Mouse (Mus musculus): ENCODE results near the gene Apoa5. TPM values are rescaled to one million over a fixed set of nuclear protein-coding genes. Genes with fewer than 3 reads are reported as not detected.

Apoa5 gene
- polyA plus RNA-seq, 1 experiment from 2014 or later = not detected

- no peak overlapping the region for H3K9ac ChIP-seq
- peaks cover 51% of the 10 kb centered on the region for H3K27me3 ChIP-seq (replicated peaks)
- no peaks in the 10 kb centered on the region for H3K9me3 ChIP-seq
- ATAC-seq (ENCODE audit: extremely low read depth, insufficient number of reproducible peaks, low FRiP score, low TSS enrichment) = no peak
- no peak overlapping the region for H3K4me3 ChIP-seq
- H3K36me3 ChIP-seq = no peaks in the 10 kb centered on the region
- no peak overlapping the region for H3K4me2 ChIP-seq
- 83% methylated on average over 5 of the region's 5 CpGs for WGBS
- peaks cover 8% of the 10 kb centered on the region for H3K4me1 ChIP-seq
- no peak overlapping the region for H3K27ac ChIP-seq (replicated peaks)
Observed at GRCm38 (mm10) chr9:46269125-46269524, 692 bp downstream of the Apoa5 start.

GRCm38 (mm10) chr9:46270782-46271181, 2.3 kb downstream of the Apoa5 start:
- no peak overlapping the region for H3K4me2 ChIP-seq
- no peak overlapping the region for H3K9ac ChIP-seq
- WGBS = 86% methylated on average over 4 of the region's 4 CpGs
- H3K27me3 ChIP-seq (replicated peaks) = peaks cover 51% of the 10 kb centered on the region
- peaks cover 14% of the 10 kb centered on the region for H3K4me1 ChIP-seq
- ATAC-seq (ENCODE audit: extremely low read depth, insufficient number of reproducible peaks, low FRiP score, low TSS enrichment) = no peak
- peaks cover 16% of the 10 kb centered on the region for H3K36me3 ChIP-seq
- no peaks in the 10 kb centered on the region for H3K9me3 ChIP-seq
- H3K4me3 ChIP-seq = no peak overlapping the region
- H3K27ac ChIP-seq (replicated peaks) = no peak overlapping the region

- Histone ChIP-seq H3K4me3 (no peak overlapping the region), H3K36me3 (peaks cover 28% of the 10 kb centered on the region), H3K4me2 (peak overlapping the region; percentile 90), H3K9ac (no peak overlapping the region), H3K9me3 (no peaks in the 10 kb centered on the region), H3K27ac (replicated peaks) (peak overlapping the region; percentile 73), H3K27me3 (replicated peaks) (peaks cover 51% of the 10 kb centered on the region), H3K4me1 (peaks cover 14% of the 10 kb centered on the region)
- no peak; the same call in 1 of the 2 replicates for ATAC-seq (ENCODE audit: extremely low read depth, insufficient number of reproducible peaks, low FRiP score, low TSS enrichment)
- WGBS = 58% methylated on average over 9 of the region's 9 CpGs
Observed at GRCm38 (mm10) chr9:46272070-46272469, 3.6 kb downstream of the Apoa5 start.

- Histone ChIP-seq H3K4me1 (peaks cover 14% of the 10 kb centered on the region), H3K9me3 (no peaks in the 10 kb centered on the region), H3K9ac (peak within 1 kb of the TSS; percentile 89), H3K4me2 (peak within 1 kb of the TSS; percentile 90), H3K27ac (replicated peaks) (peak within 1 kb of the TSS; percentile 73), H3K27me3 (replicated peaks) (peaks cover 43% of the 10 kb centered on the region), H3K4me3 (peak within 1 kb of the TSS; percentile 84), H3K36me3 (peaks cover 36% of the 10 kb centered on the region)
- 5% methylated on average over 45 of the region's 45 CpGs for WGBS
- peak; percentile 80 for ATAC-seq (ENCODE audit: extremely low read depth, insufficient number of reproducible peaks, low FRiP score, low TSS enrichment)
Observed at GRCm38 (mm10) chr9:46272677-46273454, 4.4 kb downstream of the Apoa5 start, which contains the start of gene Zpr1. TSS of gene Zpr1 (plus strand) at chr9:46273064.

- Histone ChIP-seq H3K4me2 (peak overlapping the region; percentile 90), H3K36me3 (peaks cover 51% of the 10 kb centered on the region), H3K4me1 (peaks cover 14% of the 10 kb centered on the region), H3K27me3 (replicated peaks) (peaks cover 27% of the 10 kb centered on the region), H3K9me3 (no peaks in the 10 kb centered on the region), H3K27ac (replicated peaks) (no peak overlapping the region), H3K4me3 (0 out of 2 replicates have a peak overlapping the region, but pooled peaks have one; percentile 84), H3K9ac (no peak overlapping the region)
- no peak for ATAC-seq (ENCODE audit: extremely low read depth, insufficient number of reproducible peaks, low FRiP score, low TSS enrichment)
- WGBS = 67% methylated on average over 9 of the region's 9 CpGs
Observed at GRCm38 (mm10) chr9:46274494-46274893, 6.1 kb downstream of the Apoa5 start.

DNA sequence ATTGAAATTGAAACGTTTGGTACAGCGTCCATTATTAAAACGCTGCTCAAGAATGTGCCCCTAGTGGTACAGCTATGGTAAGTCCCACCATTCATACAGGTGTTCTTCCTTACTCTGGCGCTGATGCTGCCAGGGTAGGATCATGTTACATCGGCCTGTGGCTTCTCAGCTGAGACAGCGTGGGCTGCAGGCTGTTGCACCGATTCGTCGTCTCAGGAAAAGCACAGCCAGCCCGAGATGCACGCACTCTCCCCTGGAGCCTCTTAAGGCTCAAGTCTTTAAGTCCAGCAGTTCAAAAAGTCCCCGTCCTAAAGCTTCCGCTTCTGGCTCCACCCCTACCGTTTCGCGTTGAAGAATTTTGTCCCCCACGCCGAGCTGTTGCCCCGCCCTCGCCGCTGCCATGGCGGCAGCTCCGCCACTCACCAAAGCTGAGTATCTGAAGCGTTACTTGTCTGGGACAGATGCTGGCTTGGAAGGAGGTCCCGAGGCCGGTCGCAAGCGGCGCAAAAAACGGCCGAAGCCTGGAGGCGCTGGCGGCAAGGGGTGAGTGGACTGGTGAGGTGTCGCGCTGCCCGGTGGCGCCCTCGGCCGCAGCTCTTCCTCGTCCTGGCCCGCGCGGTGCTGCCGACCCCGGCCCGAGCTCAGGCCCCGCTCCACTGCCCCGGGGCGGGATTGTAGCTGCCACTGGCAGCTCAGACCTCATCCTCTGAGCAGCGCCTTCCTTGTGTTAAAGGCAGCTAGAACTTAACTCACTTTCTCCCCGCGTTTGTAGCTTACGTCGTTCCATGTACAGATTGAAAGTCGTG, 14.4 kb downstream of the Apoa5 start, which contains the start of gene Bud13:
TSS of gene Bud13 (plus strand) at position 378 of the 806 bp plus-strand sequence.
- ATAC-seq (ENCODE audit: extremely low read depth, insufficient number of reproducible peaks, low FRiP score, low TSS enrichment) = peak; percentile 79
- Histone ChIP-seq H3K27ac (replicated peaks) (peak within 1 kb of the TSS; percentile 87), H3K4me1 (peaks cover 13% of the 10 kb centered on the region), H3K36me3 (peaks cover 63% of the 10 kb centered on the region), H3K4me3 (peak within 1 kb of the TSS; percentile 73), H3K27me3 (replicated peaks) (no peaks in the 10 kb centered on the region), H3K4me2 (peak within 1 kb of the TSS; percentile 79), H3K9ac (peak within 1 kb of the TSS; percentile 91), H3K9me3 (no peaks in the 10 kb centered on the region)
- WGBS = under 1% methylated on average over 55 of the region's 55 CpGs

DNA sequence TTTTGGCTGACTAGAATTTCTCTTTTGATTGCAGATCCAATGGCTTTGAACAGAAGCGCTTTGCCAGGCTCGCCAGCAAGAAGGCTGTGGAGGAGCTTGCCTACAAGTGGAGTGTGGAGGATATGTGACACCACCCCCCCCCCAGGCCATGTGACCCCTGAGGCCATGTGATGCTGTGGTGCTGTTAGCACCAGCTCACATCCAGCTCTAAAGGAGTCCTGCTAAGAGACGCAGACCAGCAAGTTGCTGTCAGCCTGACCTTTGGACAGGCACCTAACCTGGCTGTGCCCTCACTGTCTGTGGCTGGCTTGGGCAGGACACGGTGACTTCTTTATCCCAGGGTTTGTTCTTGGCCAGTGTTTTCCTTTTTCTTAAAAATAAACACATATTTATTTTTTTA, 29.9 kb downstream of the Apoa5 start:
- no peaks in the 10 kb centered on the region for H3K4me1 ChIP-seq
- WGBS = 81% methylated on average over 4 of the region's 4 CpGs
- H3K36me3 ChIP-seq = peaks cover 59% of the 10 kb centered on the region

DNA sequence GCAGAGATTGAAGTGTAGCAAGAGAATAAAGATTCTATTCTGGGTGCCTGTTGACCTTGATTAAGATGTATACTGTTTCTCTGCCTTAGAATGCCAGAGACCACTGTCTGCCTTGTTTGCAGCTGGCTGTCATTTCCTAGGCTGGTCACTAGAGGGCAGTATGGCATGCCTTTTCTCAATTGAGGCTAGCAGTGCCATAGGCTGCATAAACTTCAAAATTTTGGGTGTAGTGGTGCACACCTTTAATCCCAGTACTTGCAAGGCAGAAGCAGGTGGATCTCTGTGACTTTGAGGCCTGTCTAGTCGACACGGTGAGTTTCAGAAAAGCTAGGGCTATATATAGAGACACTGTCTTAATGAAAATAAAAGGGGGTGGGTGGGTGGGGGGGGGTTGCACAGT, 33.7 kb downstream of the Apoa5 start:
- H3K9me3 ChIP-seq = no peaks in the 10 kb centered on the region
- no peak overlapping the region for H3K4me3 ChIP-seq
- peaks cover 6% of the 10 kb centered on the region; the same call in 1 of the 2 replicates for H3K27me3 ChIP-seq (replicated peaks)
- peaks cover 27% of the 10 kb centered on the region for H3K36me3 ChIP-seq
- WGBS = 7% methylated on average over 2 of the region's 2 CpGs
- H3K9ac ChIP-seq = no peak overlapping the region
- H3K27ac ChIP-seq (replicated peaks) = no peak overlapping the region
- no peak overlapping the region for H3K4me2 ChIP-seq
- no peaks in the 10 kb centered on the region for H3K4me1 ChIP-seq
- no peak for ATAC-seq (ENCODE audit: extremely low read depth, insufficient number of reproducible peaks, low FRiP score, low TSS enrichment)

More for the DNA sequence above, 29.9 kb downstream of the Apoa5 start:
- Histone ChIP-seq H3K4me2 (no peak overlapping the region), H3K9me3 (no peaks in the 10 kb centered on the region), H3K4me3 (no peak overlapping the region), H3K27ac (replicated peaks) (no peak overlapping the region), H3K27me3 (replicated peaks) (no peaks in the 10 kb centered on the region), H3K9ac (no peak overlapping the region)
- no peak for ATAC-seq (ENCODE audit: extremely low read depth, insufficient number of reproducible peaks, low FRiP score, low TSS enrichment)

DNA sequence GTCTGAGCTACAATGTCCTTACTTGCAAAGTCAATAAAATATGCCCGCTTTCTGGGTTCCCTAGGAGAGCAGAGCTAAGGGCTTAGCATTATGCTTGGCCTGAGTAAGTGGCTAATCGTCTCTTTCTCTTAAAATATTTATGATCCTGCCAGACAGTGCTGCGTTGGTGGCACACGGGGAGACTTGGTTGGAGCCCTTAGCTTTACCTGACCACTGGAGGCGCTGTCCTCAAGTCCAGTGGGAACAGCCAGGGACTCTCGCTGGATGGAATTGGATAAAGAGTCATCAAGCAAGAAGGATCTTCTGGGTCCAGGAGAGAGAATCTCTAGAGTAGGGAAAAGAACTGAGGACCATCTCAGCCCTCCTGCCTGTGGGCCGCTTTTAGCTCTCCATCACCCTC, 40.7 kb downstream of the Apoa5 start:
- no peak for ATAC-seq (ENCODE audit: extremely low read depth, insufficient number of reproducible peaks, low FRiP score, low TSS enrichment)
- Histone ChIP-seq H3K27ac (replicated peaks) (no peak overlapping the region), H3K27me3 (replicated peaks) (peaks cover 33% of the 10 kb centered on the region), H3K4me2 (no peak overlapping the region), H3K9ac (no peak overlapping the region), H3K4me3 (no peak overlapping the region), H3K4me1 (0 out of 2 replicates have a peak, but pooled peaks cover 8% of the 10 kb centered on the region), H3K9me3 (no peaks in the 10 kb centered on the region), H3K36me3 (no peaks in the 10 kb centered on the region)
- WGBS = 15% methylated on average over 7 of the region's 7 CpGs

GRCm38 (mm10) chr9:46314507-46314906, 46.1 kb downstream of the Apoa5 start:
- WGBS = 4% methylated on average over 4 of the region's 4 CpGs
- Histone ChIP-seq H3K4me2 (no peak overlapping the region), H3K9me3 (0 out of 2 replicates have a peak, but pooled peaks cover 3% of the 10 kb centered on the region), H3K4me3 (no peak overlapping the region), H3K27ac (replicated peaks) (no peak overlapping the region), H3K9ac (no peak overlapping the region), H3K27me3 (replicated peaks) (peaks cover 19% of the 10 kb centered on the region), H3K4me1 (0 out of 2 replicates have a peak, but pooled peaks cover 6% of the 10 kb centered on the region), H3K36me3 (no peaks in the 10 kb centered on the region)
- ATAC-seq (ENCODE audit: extremely low read depth, insufficient number of reproducible peaks, low FRiP score, low TSS enrichment) = no peak

GRCm38 (mm10) chr9:46314921-46315320, 46.5 kb downstream of the Apoa5 start:
- H3K27ac ChIP-seq (replicated peaks) = no peak overlapping the region
- no peak overlapping the region for H3K4me3 ChIP-seq
- 42% methylated on average over 2 of the region's 2 CpGs for WGBS
- no peak overlapping the region for H3K9ac ChIP-seq
- 0 out of 2 replicates have a peak, but pooled peaks cover 6% of the 10 kb centered on the region for H3K4me1 ChIP-seq
- no peaks in the 10 kb centered on the region for H3K36me3 ChIP-seq
- no peak for ATAC-seq (ENCODE audit: extremely low read depth, insufficient number of reproducible peaks, low FRiP score, low TSS enrichment)
- H3K27me3 ChIP-seq (replicated peaks) = peaks cover 19% of the 10 kb centered on the region
- no peak overlapping the region for H3K4me2 ChIP-seq
- H3K9me3 ChIP-seq = 0 out of 2 replicates have a peak, but pooled peaks cover 7% of the 10 kb centered on the region

All from heart, embryonic 13.5 days (tissue).